Mouse (Mus musculus): ENCODE data around the gene Aldh3b2.

DNA sequence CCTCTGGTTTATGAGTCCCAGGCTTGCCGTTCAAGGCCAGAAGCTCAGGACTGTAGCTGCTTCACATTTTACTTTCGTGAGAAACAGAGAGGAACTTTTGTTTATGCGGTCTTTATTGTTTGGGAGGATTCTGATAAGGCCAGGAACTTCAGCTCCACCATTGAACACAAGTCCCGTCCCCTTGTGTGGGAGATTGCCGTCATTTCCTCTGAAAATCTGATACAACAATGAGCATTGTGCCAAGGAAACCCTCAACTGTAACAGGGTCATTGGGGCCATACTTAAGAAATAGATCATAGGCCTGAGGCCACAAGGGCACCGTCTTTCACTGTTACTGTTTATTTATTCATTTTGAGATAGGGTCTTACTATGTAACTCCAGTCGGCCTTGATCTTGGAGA lies 51.1 kb downstream of the Aldh3b2 start:
- TF ChIP-seq POLR2A (IDR thresholded peaks at IDR 0.05; ENCODE audit: insufficient read length, low read depth) (no peak), TCF12 (IDR thresholded peaks at IDR 0.05; ENCODE audit: insufficient read depth, poor library complexity, severe bottlenecking) (no peak)

All from myocyte (in vitro differentiated cells).